Mouse (Mus musculus): ENCODE measurements around the gene Gm17067.
"Not testable (repeated sequence)": the region's sequence is repeated elsewhere in the genome, so short reads cannot be mapped to it uniquely, and the experiment has no call there.

Gene Gm17067

DNA sequence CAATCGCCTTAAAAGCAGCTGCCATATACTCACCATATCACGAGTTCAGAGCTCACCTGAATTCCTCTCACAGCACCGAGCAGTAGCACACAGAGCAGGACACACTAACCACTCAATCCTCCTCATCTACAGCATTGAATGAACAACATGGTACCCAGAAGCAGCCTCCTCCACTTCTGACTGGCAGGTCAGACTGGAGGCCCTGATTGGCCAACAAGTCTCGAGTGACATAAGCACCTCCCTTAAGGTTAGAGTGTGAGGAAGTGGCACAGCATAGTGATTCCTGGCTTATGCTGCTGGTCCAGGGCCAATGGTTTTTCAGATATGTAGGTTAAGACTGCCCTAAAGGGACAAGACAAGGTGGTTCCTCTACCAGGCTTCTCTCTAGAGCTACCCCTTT is at the start of gene Gm17067:
Gene Gm17067, minus strand, starts transcription at position 101 of the 400 bp plus-strand sequence.
- not testable (repeated sequence) for DNase-seq (ENCODE audit: low spot score in 2 of 2)

GRCm38 (mm10) chr7:42749836-42750235 is 23.0 kb upstream of the Gm17067 start:
- no peak for DNase-seq (ENCODE audit: low spot score in 2 of 2)

- DNase-seq (ENCODE audit: low spot score in 2 of 2), result no peak
These were observed 11.9 kb upstream of the Gm17067 start for GRCm38 (mm10) chr7:42738536-42739210.

GRCm38 (mm10) chr7:42693251-42693650 is 33.6 kb downstream of the Gm17067 start:
- not testable (repeated sequence) for DNase-seq (ENCODE audit: low spot score in 2 of 2)

DNA sequence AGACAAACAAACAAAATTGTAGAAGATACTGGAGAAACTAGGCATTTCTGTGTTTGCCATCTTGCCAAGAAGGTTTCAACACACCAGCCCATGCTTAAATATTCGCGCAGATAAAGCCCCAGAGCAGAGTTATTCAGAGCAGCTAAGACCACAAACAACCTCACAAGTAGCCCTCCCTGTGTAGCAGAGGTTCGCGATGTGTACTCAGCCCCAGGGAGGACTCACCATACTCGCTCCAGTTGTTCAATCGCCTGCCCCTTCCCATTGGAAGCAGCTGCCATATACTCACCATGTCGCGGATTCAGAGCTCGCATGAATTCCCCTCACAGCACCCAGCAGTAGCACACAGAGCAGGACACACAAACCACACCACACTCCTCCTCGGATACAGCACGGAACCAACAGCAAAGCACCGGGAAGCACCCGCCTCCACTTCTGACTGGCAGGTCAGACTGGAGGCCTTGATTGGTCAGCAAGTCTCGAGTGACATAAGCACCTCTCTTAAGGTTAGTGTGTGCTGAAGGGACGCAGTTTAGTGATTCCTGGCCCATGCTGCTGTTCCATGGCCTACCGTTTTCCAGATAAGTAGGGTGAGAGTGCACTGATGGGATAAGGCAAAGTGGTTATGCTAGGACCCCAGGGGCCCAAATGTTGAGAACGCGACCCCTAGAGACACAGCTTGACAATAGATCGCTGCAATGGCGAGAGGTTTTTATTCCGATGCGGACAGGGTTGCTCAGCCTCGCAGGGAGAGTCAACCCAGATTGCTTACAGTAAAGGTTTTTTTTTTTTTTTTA is 34.3 kb downstream of the Gm17067 start, which contains the start of gene Zfp975:
Gene Zfp975, minus strand, starts transcription at position 381 of the 797 bp plus-strand sequence.
- peak; percentile 28 to 38 for DNase-seq (ENCODE audit: low spot score in 2 of 2)

DNA sequence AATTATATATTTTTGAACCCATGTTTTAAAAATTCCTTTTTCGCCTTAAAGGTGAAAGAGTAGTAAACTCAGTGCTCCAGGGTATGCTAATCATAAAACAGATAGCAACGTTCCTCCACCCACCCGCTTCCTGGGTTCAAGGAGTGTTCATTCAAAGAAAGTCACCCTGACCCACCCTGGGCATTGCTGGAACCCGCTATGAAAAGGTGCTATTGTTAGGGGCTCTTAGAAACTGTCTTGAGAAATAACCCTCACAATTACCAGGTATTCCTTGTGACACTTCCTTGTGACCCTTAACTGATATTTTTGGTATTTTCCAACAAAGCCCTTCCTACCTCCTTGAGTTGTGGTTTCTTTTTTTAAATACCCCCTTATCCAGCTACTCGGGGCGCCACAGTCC is 46.7 kb downstream of the Gm17067 start:
- not testable (repeated sequence) for DNase-seq (ENCODE audit: low spot score in 2 of 2)

GRCm38 (mm10) chr7:42679646-42680045 is 47.2 kb downstream of the Gm17067 start:
- not testable (repeated sequence) for DNase-seq (ENCODE audit: low spot score in 2 of 2)

GRCm38 (mm10) chr7:42660140-42660539 is 66.7 kb downstream of the Gm17067 start:
- DNase-seq (ENCODE audit: low spot score in 2 of 2), result peak in 1 of 2 experiments; percentile 1

Measured in natural killer cell, adult 2 months (primary cell).